Mouse (Mus musculus) testis, adult 2 months (tissue): ENCODE measurements around the gene Tsc2.

ENCODE experiments used
- CTCF ChIP-seq: fragments of 200-500 bp; IDR thresholded peaks from 2 replicates; pipeline ENCODE4 v1.5.1; 2012; ENCODE audit warnings: low read depth, mild to moderate bottlenecking, inconsistent platforms, low read length, moderate library complexity; ENCODE audit not compliant: control insufficient read depth, insufficient read depth, insufficient replicate concordance
- POLR2A ChIP-seq: fragments of 200-500 bp; IDR thresholded peaks from 2 replicates; pipeline ENCODE4 v1.6.1; 2012; ENCODE audit warnings: low read depth, mild to moderate bottlenecking, inconsistent platforms, low read length, moderate library complexity; ENCODE audit not compliant: control insufficient read depth

DNA sequence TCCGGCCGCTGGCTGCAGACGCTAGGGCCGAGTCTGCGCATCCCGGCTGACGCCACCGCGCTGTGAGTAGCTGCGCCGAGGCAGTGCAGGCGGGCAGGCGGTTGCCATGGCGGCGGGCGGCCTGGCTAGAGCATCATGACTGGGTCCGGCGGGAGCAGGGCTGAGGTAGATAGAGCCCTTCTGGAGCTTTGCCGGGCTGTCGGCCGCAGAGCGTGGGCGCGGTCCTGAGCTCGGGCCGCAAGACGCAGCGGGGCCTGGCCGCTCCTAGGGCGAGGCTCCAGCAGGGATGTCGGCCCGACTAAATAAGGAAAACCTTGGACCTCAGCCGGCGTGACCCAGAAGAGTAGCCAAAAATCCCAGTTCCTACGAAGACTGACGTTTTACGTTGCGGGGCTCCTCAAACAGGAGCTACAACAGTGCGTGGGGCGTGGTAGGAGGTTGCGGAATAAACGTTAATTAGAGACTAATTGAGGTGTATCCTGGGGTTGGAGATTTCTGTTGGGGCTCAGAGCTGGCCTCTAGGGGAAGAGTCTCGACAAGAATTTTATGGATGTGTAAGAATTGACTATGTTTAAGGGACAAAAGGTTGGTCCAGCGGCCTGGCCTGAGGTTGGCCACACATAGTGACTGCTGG is 81.9 kb downstream of the Tsc2 start:
- TF ChIP-seq CTCF (no peak), POLR2A (no peak)
